Mouse (Mus musculus) lung, adult 2 months (tissue): ENCODE measurements around the gene Lmbrd2.

Source experiments
- CTCF ChIP-seq: fragments of 200-500 bp; IDR thresholded peaks from 2 replicates; pipeline ENCODE4 v1.5.1; 2011; ENCODE audit warnings: mild to moderate bottlenecking, low read length, control low read depth; ENCODE audit not compliant: insufficient read depth
- POLR2A ChIP-seq: fragments of 200-500 bp; IDR thresholded peaks from 2 replicates; pipeline ENCODE4 v1.6.1; 2011; ENCODE audit warnings: low read depth, mild to moderate bottlenecking, control low read depth, low read length, borderline replicate concordance; ENCODE audit errors: extremely low read depth

DNA sequence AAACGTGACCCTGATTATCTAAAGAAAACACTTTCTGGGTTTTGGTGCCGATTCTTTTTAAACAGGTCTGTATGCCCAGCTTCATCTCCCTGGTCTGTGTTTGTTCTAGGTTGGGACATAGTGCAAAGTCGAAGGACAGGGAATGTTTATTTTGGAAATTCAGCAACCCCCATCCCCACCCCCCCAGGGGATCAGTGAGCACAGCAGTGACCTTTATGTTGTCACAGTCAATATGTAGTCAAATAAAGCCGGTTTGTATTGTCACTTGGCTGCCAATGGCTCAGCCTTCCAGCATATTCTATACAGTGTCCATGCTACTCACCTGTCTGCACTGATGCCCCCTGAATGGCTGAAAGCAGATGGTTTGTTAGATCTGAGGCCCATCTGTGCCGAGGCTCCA, 25.8 kb upstream of the Lmbrd2 start:
- TF ChIP-seq POLR2A (no peak), CTCF (no peak)
